Mouse (Mus musculus) inflammation-experienced regulatory T-cells, adult 16 weeks (primary cell): ENCODE results near the gene Cbl. TPM values are rescaled to one million over a fixed set of nuclear protein-coding genes. Genes with fewer than 3 reads are reported as not detected.

Source experiments
- polyA plus RNA-seq: library from polyadenylated mRNA; unstranded; fragments of 100-300 nt; shearing (Covaris generic); gene quantifications from one replicate; pipeline ENCODE4 v1.2.1, GENCODE M21; 2017

The Cbl gene
- 37.6 TPM for polyA plus RNA-seq

GRCm38 (mm10) chr9:44233802-44234478 lies at the start of gene Cbl:
Gene Cbl (minus strand): TSS chr9:44234049.

GRCm38 (mm10) chr9:44268432-44268831 lies 34.6 kb upstream of the Cbl start, which contains the start of gene Nlrx1:
Gene Nlrx1 (minus strand): TSS chr9:44268599.

GRCm38 (mm10) chr9:44251314-44251713 lies 17.5 kb upstream of the Cbl start, which contains the start of gene Pdzd3:
Gene Pdzd3 (minus strand): TSS chr9:44251471.

DNA sequence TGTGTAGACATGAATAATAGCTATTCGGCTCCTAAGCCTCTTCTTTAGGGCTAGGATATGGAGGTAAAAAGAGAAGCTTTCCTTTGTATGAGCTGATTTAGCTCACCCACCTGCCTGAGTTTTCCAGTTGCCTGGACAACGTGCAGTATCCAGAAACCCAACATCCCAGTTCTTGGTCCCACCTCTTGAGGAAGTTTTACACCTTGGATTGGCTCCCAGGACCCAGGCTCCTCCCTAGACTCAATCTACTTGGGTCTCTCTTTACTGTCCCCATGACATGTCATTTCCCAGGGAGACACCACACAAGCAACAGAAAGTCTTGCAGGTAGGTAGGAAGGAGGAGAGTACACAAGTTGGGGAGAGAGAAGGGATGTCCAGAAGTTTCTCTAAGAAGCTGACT lies 6.5 kb upstream of the Cbl start, which contains the start of gene Ccdc153:
TSS of gene Ccdc153 (plus strand) at position 278 of the 400 bp plus-strand sequence.

GRCm38 (mm10) chr9:44134101-44134850 lies 99.6 kb downstream of the Cbl start, which contains the start of gene Mcam:
Gene Mcam (plus strand): TSS chr9:44134469.

GRCm38 (mm10) chr9:44113105-44113789 lies 120.6 kb downstream of the Cbl start, which contains the start of the genes Gm49380 and Rnf26:
Gene Gm49380 (minus strand): TSS chr9:44113500.
Gene Rnf26 (minus strand): TSS chr9:44113517.

GRCm38 (mm10) chr9:44107110-44107509 lies 126.7 kb downstream of the Cbl start, which contains the start of gene C1qtnf5:
Gene C1qtnf5 (plus strand): TSS chr9:44107245.

DNA sequence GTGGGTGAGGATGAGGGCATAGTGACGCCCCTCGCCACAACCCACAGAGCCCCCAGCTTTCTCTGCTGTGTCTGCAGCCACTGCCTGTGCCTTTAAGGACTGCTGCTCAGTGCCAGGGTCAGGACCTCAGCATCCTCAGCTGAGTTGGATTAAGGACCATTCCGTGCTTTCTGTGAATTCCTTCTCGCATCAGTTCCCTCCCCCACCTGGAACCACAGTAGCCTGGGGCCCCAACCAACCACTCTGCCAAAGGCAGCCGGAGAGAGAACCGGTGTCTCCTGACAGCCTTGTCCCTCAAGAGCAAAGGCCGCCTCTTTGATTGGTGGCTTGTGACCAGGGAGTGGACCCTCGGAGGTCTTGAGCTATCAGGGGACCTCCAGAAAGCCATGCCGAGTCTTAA lies 132.4 kb downstream of the Cbl start, which contains the start of gene Mfrp:
TSS of gene Mfrp (plus strand) at position 240 of the 400 bp plus-strand sequence.

Other genes starting within 250 kb of the Cbl start
- gene Thy1, start 190.7 kb downstream of the Cbl start, polyA plus RNA-seq, result 134 TPM
- 2.8 TPM for gene Usp2, start 167.0 kb downstream of the Cbl start, polyA plus RNA-seq
- gene Mfrp, start 132.3 kb downstream of the Cbl start, polyA plus RNA-seq, result 0.40 TPM
- not detected for gene C1qtnf5, start 126.8 kb downstream of the Cbl start, polyA plus RNA-seq
- gene Gm49380, start 120.5 kb downstream of the Cbl start, polyA plus RNA-seq, result not detected
- 16.8 TPM for gene Rnf26, start 120.5 kb downstream of the Cbl start, polyA plus RNA-seq
- 0.35 TPM for gene Mcam, start 99.6 kb downstream of the Cbl start, polyA plus RNA-seq
- not detected for gene Ccdc153, start 6.6 kb upstream of the Cbl start, polyA plus RNA-seq
- gene Pdzd3, start 17.4 kb upstream of the Cbl start, polyA plus RNA-seq, result 0.22 TPM
- 12.4 TPM for gene Nlrx1, start 34.5 kb upstream of the Cbl start, polyA plus RNA-seq
- 0.26 TPM for gene Abcg4, start 54.6 kb upstream of the Cbl start, polyA plus RNA-seq
- 34.6 TPM for gene Hinfp, start 71.6 kb upstream of the Cbl start, polyA plus RNA-seq
- gene C2cd2l, start 86.2 kb upstream of the Cbl start, polyA plus RNA-seq, result 10.5 TPM
- gene Dpagt1, start 92.0 kb upstream of the Cbl start, polyA plus RNA-seq, result 26.9 TPM
- 32.6 TPM for gene H2afx, start 100.6 kb upstream of the Cbl start, polyA plus RNA-seq
- gene Hmbs, start 110.2 kb upstream of the Cbl start, polyA plus RNA-seq, result 31.2 TPM
- 88.4 TPM for gene Vps11, start 127.6 kb upstream of the Cbl start, polyA plus RNA-seq
- gene Hyou1, start 145.4 kb upstream of the Cbl start, polyA plus RNA-seq, result 27.5 TPM
- 36.2 TPM for gene Slc37a4, start 162.8 kb upstream of the Cbl start, polyA plus RNA-seq
- 1,500 TPM for gene Rps25, start 173.1 kb upstream of the Cbl start, polyA plus RNA-seq
- 141 TPM for gene Trappc4, start 173.6 kb upstream of the Cbl start, polyA plus RNA-seq
- gene Ccdc84, start 184.5 kb upstream of the Cbl start, polyA plus RNA-seq, result 67.9 TPM
- 0.20 TPM for gene Foxr1, start 207.1 kb upstream of the Cbl start, polyA plus RNA-seq
- gene Upk2, start 220.9 kb upstream of the Cbl start, polyA plus RNA-seq, result not detected
- 7.2 TPM for gene Bcl9l, start 248.8 kb upstream of the Cbl start, polyA plus RNA-seq